Mouse (Mus musculus) effector memory CD4-positive, alpha-beta T cell, adult 7 months (primary cell): ENCODE results near the gene Gm15155. TPM values are rescaled to one million over a fixed set of nuclear protein-coding genes. Genes with fewer than 3 reads are reported as not detected.

Experiments
- polyA plus RNA-seq: library from polyadenylated mRNA; unstranded; fragments of 100-300 nt; shearing (Covaris generic); gene quantifications from one replicate; pipeline ENCODE4 v1.2.1, GENCODE M21; 2017

The Gm15155 gene
- not detected for polyA plus RNA-seq

DNA sequence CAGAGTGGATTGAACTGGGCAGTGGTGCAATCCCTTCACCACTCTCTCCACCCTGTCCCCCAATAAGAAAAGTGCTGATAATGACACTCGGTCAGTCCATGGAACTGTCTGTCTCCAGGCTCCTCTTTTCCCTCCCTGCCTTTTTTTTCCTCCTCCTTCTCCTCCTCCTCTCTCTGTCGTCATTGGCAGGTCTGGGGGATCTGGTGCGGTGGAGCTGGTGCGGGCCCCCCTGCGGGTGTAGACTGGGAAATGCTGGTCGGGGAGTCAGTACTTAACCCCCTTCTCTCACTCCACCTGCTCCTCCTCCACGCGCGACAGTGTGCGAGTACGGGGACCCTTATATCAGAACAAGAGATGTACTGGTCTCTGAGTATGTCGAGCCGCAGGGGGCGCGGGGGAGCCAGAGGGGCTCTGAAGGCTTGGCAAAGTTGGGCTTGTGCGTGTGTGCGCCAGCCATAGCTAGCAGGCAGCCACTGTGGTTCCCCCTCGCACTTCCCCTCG lies at the start of gene Gm15155:
TSS of gene Gm15155 (plus strand) at position 401 of the 501 bp plus-strand sequence.

DNA sequence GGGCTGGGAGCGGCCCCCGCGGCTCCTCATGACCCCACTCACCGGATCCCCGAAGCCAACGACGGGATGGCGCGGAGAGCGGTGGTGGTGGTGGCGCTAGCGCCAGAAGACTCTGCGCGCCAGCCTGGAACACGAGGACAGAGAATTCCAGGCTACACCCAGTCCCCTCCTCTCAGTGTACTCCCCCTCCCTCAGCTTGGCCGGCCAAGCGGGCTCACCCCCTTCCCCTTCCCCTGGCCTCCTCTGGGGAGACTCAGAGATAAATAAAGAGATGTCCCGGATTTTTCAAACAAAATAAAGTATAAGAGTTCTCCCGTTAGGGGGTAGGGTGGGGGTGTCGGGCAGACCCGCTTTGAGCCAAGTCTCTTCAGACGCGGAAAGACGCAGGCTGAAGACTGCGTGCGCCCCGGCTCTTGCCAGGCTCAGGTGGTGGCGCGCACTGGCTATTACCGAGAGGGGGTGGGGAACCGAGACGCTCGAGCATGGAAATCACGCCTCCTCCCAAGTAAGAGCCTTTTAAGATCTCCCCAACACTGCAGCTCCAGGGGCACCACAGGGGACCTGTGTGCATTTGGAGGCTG lies 750 bp upstream of the Gm15155 start, which contains the start of gene Ptchd1:
TSS of gene Ptchd1 (minus strand) at position 114 of the 581 bp plus-strand sequence.

Other genes with a start within 250 kb of the Gm15155 start
- gene Ptchd1, start 927 bp upstream of the Gm15155 start, polyA plus RNA-seq: not detected